Mouse (Mus musculus) forebrain, embryonic 16.5 days (tissue): ENCODE data around the gene Csnk1d. TPM values are rescaled to one million over a fixed set of nuclear protein-coding genes. Genes with fewer than 3 reads are reported as not detected.

Source experiments
- polyA plus RNA-seq: library from polyadenylated mRNA; unstranded; fragments of >200 nt; fragmentation: Nextera tagmentation; extraction: Ambion mirVana; gene quantifications from 2 replicates; pipeline ENCODE4 v1.2.1, GENCODE M21; 2015

The Csnk1d gene
- polyA plus RNA-seq, 1 experiment from 2014 or later: 146 TPM

Other genes with a start within 250 kb of the Csnk1d start
- gene Hmga1b, start 228.5 kb downstream of the Csnk1d start, polyA plus RNA-seq: 1.7 and 2.2 TPM in 2 replicates
- 95.2 and 119 TPM in 2 replicates for gene Rfng, start 207.1 kb downstream of the Csnk1d start, polyA plus RNA-seq
- gene Gps1, start 207.1 kb downstream of the Csnk1d start, polyA plus RNA-seq: 287 and 305 TPM in 2 replicates
- 53.4 and 56.9 TPM in 2 replicates for gene Dus1l, start 194.9 kb downstream of the Csnk1d start, polyA plus RNA-seq
- 92.0 and 97.4 TPM in 2 replicates for gene Fasn, start 166.8 kb downstream of the Csnk1d start, polyA plus RNA-seq
- gene Ccdc57, start 58.5 kb downstream of the Csnk1d start, polyA plus RNA-seq: 7.3 and 8.8 TPM in 2 replicates
- 7.7 and 9.5 TPM in 2 replicates for gene Slc16a3, start 42.9 kb downstream of the Csnk1d start, polyA plus RNA-seq
- gene Cd7, start 48.1 kb upstream of the Csnk1d start, polyA plus RNA-seq: not detected in 2 replicates
- gene Sectm1b, start 72.2 kb upstream of the Csnk1d start, polyA plus RNA-seq: not detected in 2 replicates
- not detected in 2 replicates for gene Sectm1a, start 89.9 kb upstream of the Csnk1d start, polyA plus RNA-seq
- gene Tex19.2, start 127.3 kb upstream of the Csnk1d start, polyA plus RNA-seq: not detected in 2 replicates
- gene Tex19.1, start 154.8 kb upstream of the Csnk1d start, polyA plus RNA-seq: not detected in 2 replicates
- 0.16 and 0.19 TPM in 2 replicates for gene Uts2r, start 168.9 kb upstream of the Csnk1d start, polyA plus RNA-seq
- 14.8 and 22.9 TPM in 2 replicates for gene Hexdc, start 213.1 kb upstream of the Csnk1d start, polyA plus RNA-seq
- gene Ogfod3, start 213.4 kb upstream of the Csnk1d start, polyA plus RNA-seq: 14.8 and 15.3 TPM in 2 replicates
- gene Cybc1, start 238.0 kb upstream of the Csnk1d start, polyA plus RNA-seq: 44.2 and 47.4 TPM in 2 replicates
- 108 and 114 TPM in 2 replicates for gene Narf, start 245.9 kb upstream of the Csnk1d start, polyA plus RNA-seq